Mouse (Mus musculus): ENCODE measurements around the gene Qrfp. TPM values are rescaled to one million over a fixed set of nuclear protein-coding genes. Genes with fewer than 3 reads are reported as not detected.
A peak's percentile ranks its signal among the peaks of the same experiment; 100 is the strongest.

Gene Qrfp
- total and polyA plus RNA-seq, 3 experiments: 0.13 TPM; not detected in 2

GRCm38 (mm10) chr2:31767815-31768214 lies 42.6 kb downstream of the Qrfp start:
- no peaks in the 10 kb centered on the region for H3K9me3 ChIP-seq (replicated peaks; ENCODE audit: insufficient read depth, low read length)
- no peak overlapping the region for H3K27ac ChIP-seq (ENCODE audit: control insufficient read depth, low read depth, low read length)
- no peaks in the 10 kb centered on the region for H3K27me3 ChIP-seq (ENCODE audit: control insufficient read depth in 1 of 2, insufficient read depth in 2 of 2, low read length in 2 of 2)
- H3K4me3 ChIP-seq (ENCODE audit: control insufficient read depth in 1 of 2, insufficient read depth in 1 of 2, low read depth in 2 of 2, low read length in 2 of 2): no peak overlapping the region
- H3K9ac ChIP-seq (ENCODE audit: control insufficient read depth, low read depth, low read length, poor library complexity, severe bottlenecking): no peak overlapping the region
- TF ChIP-seq USF2 (IDR thresholded peaks at IDR 0.05; ENCODE audit: borderline replicate concordance in 1 of 2, insufficient read depth in 1 of 2, low read depth in 1 of 2, low read length in 2 of 2): no peak
- no peak for TF ChIP-seq CTCF (IDR thresholded peaks at IDR 0.05 in 2 of 3, conservative IDR thresholded peaks at IDR 0.05 in 1 of 3; ENCODE audit: control insufficient read depth in 1 of 3, insufficient read depth in 1 of 3, low read depth in 2 of 3, low read length in 3 of 3, poor library complexity in 1 of 3, severe bottlenecking in 1 of 3)
- TF ChIP-seq TCF12 (IDR thresholded peaks at IDR 0.05; ENCODE audit: low read depth, low read length): no peak
- TF ChIP-seq HCFC1 (IDR thresholded peaks at IDR 0.05; ENCODE audit: low read depth, low read length): no peak
- TF ChIP-seq NRF1 (IDR thresholded peaks at IDR 0.05; ENCODE audit: insufficient read depth, low read depth, low read length, poor library complexity, severe bottlenecking): no peak
- peaks cover 31% of the 10 kb centered on the region for H3K79me2 ChIP-seq (ENCODE audit: control insufficient read depth, insufficient read depth, low read length, poor library complexity)
- no peak for DNase-seq (ENCODE audit: low read depth, low spot score)
- H3K36me3 ChIP-seq (ENCODE audit: control insufficient read depth in 1 of 2, insufficient read depth in 2 of 2, low read length in 2 of 2): peaks cover 0 to 10% of the 10 kb centered on the region in 2 experiments; a peak in 2 of 4 replicates
- H3K4me1 ChIP-seq (ENCODE audit: control insufficient read depth in 1 of 2, insufficient read depth in 2 of 2, low read length in 2 of 2): peaks cover 4 to 14% of the 10 kb centered on the region in 2 experiments

- Histone ChIP-seq H3K27me3 (ENCODE audit: control insufficient read depth in 1 of 2, insufficient read depth in 2 of 2, low read length in 2 of 2) (no peaks in the 10 kb centered on the region), H3K27ac (ENCODE audit: control insufficient read depth, low read depth, low read length) (no peak overlapping the region), H3K36me3 (ENCODE audit: control insufficient read depth in 1 of 2, insufficient read depth in 2 of 2, low read length in 2 of 2) (peaks cover 0 to 12% of the 10 kb centered on the region in 2 experiments; a peak in 2 of 4 replicates), H3K4me3 (ENCODE audit: control insufficient read depth in 1 of 2, insufficient read depth in 1 of 2, low read depth in 2 of 2, low read length in 2 of 2) (no peak overlapping the region), H3K9ac (ENCODE audit: control insufficient read depth, low read depth, low read length, poor library complexity, severe bottlenecking) (no peak overlapping the region), H3K79me2 (ENCODE audit: control insufficient read depth, insufficient read depth, low read length, poor library complexity) (peaks cover 30% of the 10 kb centered on the region), H3K4me1 (ENCODE audit: control insufficient read depth in 1 of 2, insufficient read depth in 2 of 2, low read length in 2 of 2) (peaks cover 4 to 18% of the 10 kb centered on the region in 2 experiments), H3K9me3 (replicated peaks; ENCODE audit: insufficient read depth, low read length) (no peaks in the 10 kb centered on the region)
- DNase-seq (ENCODE audit: low read depth, low spot score): no peak
- TF ChIP-seq RCOR1 (IDR thresholded peaks at IDR 0.05; ENCODE audit: low read depth, low read length) (no peak), MYB (IDR thresholded peaks at IDR 0.05; ENCODE audit: low read depth, low read length) (no peak)
Observed at GRCm38 (mm10) chr2:31767104-31767503, 43.3 kb downstream of the Qrfp start.

GRCm38 (mm10) chr2:31763271-31763670 lies 47.1 kb downstream of the Qrfp start:
- H3K79me2 ChIP-seq (ENCODE audit: control insufficient read depth, insufficient read depth, low read length, poor library complexity): peaks cover 42% of the 10 kb centered on the region
- H3K27me3 ChIP-seq (ENCODE audit: control insufficient read depth in 1 of 2, insufficient read depth in 2 of 2, low read length in 2 of 2): no peaks in the 10 kb centered on the region
- no peak overlapping the region for H3K9ac ChIP-seq (ENCODE audit: control insufficient read depth, low read depth, low read length, poor library complexity, severe bottlenecking)
- peaks cover 0 to 25% of the 10 kb centered on the region in 2 experiments; a peak in 2 of 4 replicates for H3K36me3 ChIP-seq (ENCODE audit: control insufficient read depth in 1 of 2, insufficient read depth in 2 of 2, low read length in 2 of 2)
- H3K4me1 ChIP-seq (ENCODE audit: control insufficient read depth in 1 of 2, insufficient read depth in 2 of 2, low read length in 2 of 2): peaks cover 5 to 30% of the 10 kb centered on the region in 2 experiments
- peak; percentile 81 for DNase-seq (ENCODE audit: low read depth, low spot score)
- H3K9me3 ChIP-seq (replicated peaks; ENCODE audit: insufficient read depth, low read length): no peaks in the 10 kb centered on the region
- H3K4me3 ChIP-seq (ENCODE audit: control insufficient read depth in 1 of 2, insufficient read depth in 1 of 2, low read depth in 2 of 2, low read length in 2 of 2): no peak overlapping the region
- H3K27ac ChIP-seq (ENCODE audit: control insufficient read depth, low read depth, low read length): no peak overlapping the region
- TF ChIP-seq EP300 (IDR thresholded peaks at IDR 0.05; ENCODE audit: low read depth in 1 of 2, low read length in 2 of 2) (peak in 1 of 2 experiments; percentile 57; a peak in 2 of 4 replicates), RCOR1 (IDR thresholded peaks at IDR 0.05; ENCODE audit: low read depth, low read length) (0 out of 2 replicates have a peak, but pooled peaks have one; percentile 24), SIN3A (IDR thresholded peaks at IDR 0.05; ENCODE audit: low read length) (peak; percentile 24; the same call in 1 of the 2 replicates), JUND (IDR thresholded peaks at IDR 0.05; ENCODE audit: low read depth, low read length) (no peak)
